Mouse (Mus musculus) kidney, postnatal 0 days (tissue): ENCODE results near the gene Jade2. TPM values are rescaled to one million over a fixed set of nuclear protein-coding genes. Genes with fewer than 3 reads are reported as not detected.

ENCODE experiments used
- ATAC-seq: fragments of 200-750 bp; cut with Nextera tagmentation; replicated peaks from 2 replicates; pipeline ENCODE4 v1.8.0; 2017; ENCODE audit warnings: low read depth, moderate number of reproducible peaks, moderate TSS enrichment, moderate library complexity; ENCODE audit not compliant: low FRiP score
- DNase-seq: peaks from one replicate; pipeline ENCODE4 v3.0.0-alpha.2; 2016; ENCODE audit warnings: low spot score
- H3K27ac ChIP-seq: fragments of 300-500 bp; sonication (generic); 2 replicates; pipeline ENCODE4 v1.5.1; 2014; ENCODE audit warnings: mild to moderate bottlenecking
- H3K27me3 ChIP-seq: fragments of 300-500 bp; sonication (generic); 2 replicates; pipeline ENCODE4 v1.6.1; 2014; ENCODE audit warnings: low read length, mixed read lengths; ENCODE audit not compliant: insufficient read depth
- H3K36me3 ChIP-seq: fragments of 300-500 bp; sonication (generic); 2 replicates; pipeline ENCODE4 v1.6.1; 2014; ENCODE audit warnings: low read length, mixed read lengths; ENCODE audit not compliant: insufficient read depth
- H3K4me1 ChIP-seq: fragments of 300-500 bp; sonication (generic); replicated peaks from 2 replicates; pipeline ENCODE4 v1.6.1; 2014; ENCODE audit warnings: antibody characterized with exemption, low read length, mixed read lengths; ENCODE audit not compliant: insufficient read depth
- H3K4me2 ChIP-seq: fragments of 300-500 bp; sonication (generic); 2 replicates; pipeline ENCODE4 v1.6.1; 2014; ENCODE audit warnings: mild to moderate bottlenecking, low read length, moderate library complexity, mixed read lengths
- H3K4me3 ChIP-seq: fragments of 300-500 bp; sonication (generic); replicated peaks from 2 replicates; pipeline ENCODE4 v1.5.1; 2014; ENCODE audit warnings: low read depth, low read length
- H3K9ac ChIP-seq: fragments of 300-500 bp; sonication (generic); 2 replicates; pipeline ENCODE4 v1.6.1; 2014; ENCODE audit warnings: low read depth, low read length
- H3K9me3 ChIP-seq: fragments of 300-500 bp; sonication (generic); replicated peaks from 2 replicates; pipeline ENCODE4 v1.6.1; 2016; ENCODE audit warnings: low read length, inconsistent platforms, mixed read lengths
- CTCF ChIP-seq: IDR thresholded peaks from 2 replicates; pipeline ENCODE4 v1.5.1; 2016; ENCODE audit warnings: antibody characterized with exemption, low read depth, mild to moderate bottlenecking, moderate library complexity
- WGBS: fragments of 180-500 bp; shearing (Covaris S2); extraction: QIAGEN DNeasy Blood & Tissue Kit; methylation state at CpG from one replicate; pipeline ENCODE4 v1.1.7; 2014; 5-methylcytosine and 5-hydroxymethylcytosine counted together
- polyA plus RNA-seq: library from polyadenylated mRNA; unstranded; fragments of >200 nt; fragmentation: Nextera tagmentation; extraction: Ambion mirVana; gene quantifications from 2 replicates; pipeline ENCODE4 v1.2.1, GENCODE M21; 2015

The Jade2 gene
- polyA plus RNA-seq, 1 experiment from 2014 or later, result 1.0 TPM

GRCm38 (mm10) chr11:51875086-51875485 lies 17.6 kb upstream of the Jade2 start:
- no peak for TF ChIP-seq CTCF
- no peaks in the 10 kb centered on the region for H3K4me1 ChIP-seq

GRCm38 (mm10) chr11:51874266-51875036 lies 17.0 kb upstream of the Jade2 start:
- H3K4me1 ChIP-seq, result no peaks in the 10 kb centered on the region
- H3K4me3 ChIP-seq, result no peak overlapping the region
- WGBS, result 69% methylated on average over 7 of the region's 7 CpGs
- no peaks in the 10 kb centered on the region for H3K36me3 ChIP-seq
- no peaks in the 10 kb centered on the region for H3K27me3 ChIP-seq
- ATAC-seq, result no peak
- H3K9ac ChIP-seq, result no peak overlapping the region
- H3K9me3 ChIP-seq, result no peaks in the 10 kb centered on the region
- H3K4me2 ChIP-seq, result no peak overlapping the region
- no peak for TF ChIP-seq CTCF
- DNase-seq, result no peak
- H3K27ac ChIP-seq, result no peak overlapping the region

More at GRCm38 (mm10) chr11:51875086-51875485, 17.6 kb upstream of the Jade2 start:
- 56% methylated on average over 1 of the region's 1 CpGs for WGBS
- ATAC-seq (no peak), DNase-seq (no peak)
- H3K9ac ChIP-seq, result no peak overlapping the region
- no peak overlapping the region for H3K27ac ChIP-seq
- no peaks in the 10 kb centered on the region for H3K36me3 ChIP-seq
- H3K27me3 ChIP-seq, result no peaks in the 10 kb centered on the region
- no peaks in the 10 kb centered on the region for H3K9me3 ChIP-seq
- H3K4me3 ChIP-seq, result no peak overlapping the region
- H3K4me2 ChIP-seq, result no peak overlapping the region

- DNase-seq (no peak), ATAC-seq (no peak)
- no peak overlapping the region for H3K9ac ChIP-seq
Measured at GRCm38 (mm10) chr11:51873141-51873540, 15.7 kb upstream of the Jade2 start.

GRCm38 (mm10) chr11:51867261-51867660 lies 9.8 kb upstream of the Jade2 start:
- H3K4me2 ChIP-seq, result no peak overlapping the region
- no peaks in the 10 kb centered on the region for H3K4me1 ChIP-seq
- DNase-seq (no peak), ATAC-seq (no peak)
- no peaks in the 10 kb centered on the region for H3K27me3 ChIP-seq
- H3K9ac ChIP-seq, result no peak overlapping the region
- no peak overlapping the region for H3K27ac ChIP-seq
- no peak overlapping the region for H3K4me3 ChIP-seq
- no peaks in the 10 kb centered on the region for H3K36me3 ChIP-seq
- 85% methylated on average over 10 of the region's 10 CpGs for WGBS
- no peak for TF ChIP-seq CTCF
- H3K9me3 ChIP-seq, result no peaks in the 10 kb centered on the region

More at GRCm38 (mm10) chr11:51873141-51873540, 15.7 kb upstream of the Jade2 start:
- Histone ChIP-seq H3K4me2 (no peak overlapping the region), H3K9me3 (no peaks in the 10 kb centered on the region), H3K27me3 (no peaks in the 10 kb centered on the region), H3K4me3 (no peak overlapping the region), H3K4me1 (no peaks in the 10 kb centered on the region), H3K27ac (no peak overlapping the region), H3K36me3 (no peaks in the 10 kb centered on the region)
- WGBS, result 92% methylated on average over 5 of the region's 5 CpGs
- TF ChIP-seq CTCF, result no peak

GRCm38 (mm10) chr11:51866020-51866419 lies 8.6 kb upstream of the Jade2 start:
- no peak overlapping the region for H3K27ac ChIP-seq
- no peaks in the 10 kb centered on the region for H3K36me3 ChIP-seq
- TF ChIP-seq CTCF, result no peak
- no peaks in the 10 kb centered on the region for H3K4me1 ChIP-seq
- ATAC-seq (no peak), DNase-seq (no peak)
- no peaks in the 10 kb centered on the region for H3K9me3 ChIP-seq
- H3K4me3 ChIP-seq, result no peak overlapping the region
- WGBS, result 73% methylated on average over 3 of the region's 3 CpGs
- H3K4me2 ChIP-seq, result no peak overlapping the region
- H3K27me3 ChIP-seq, result no peaks in the 10 kb centered on the region
- H3K9ac ChIP-seq, result no peak overlapping the region

GRCm38 (mm10) chr11:51860666-51861065 lies 3.2 kb upstream of the Jade2 start:
- Histone ChIP-seq H3K27me3 (no peaks in the 10 kb centered on the region), H3K9ac (no peak overlapping the region), H3K9me3 (no peaks in the 10 kb centered on the region), H3K4me3 (no peak overlapping the region), H3K36me3 (no peaks in the 10 kb centered on the region), H3K4me2 (no peak overlapping the region), H3K4me1 (peaks cover 8% of the 10 kb centered on the region), H3K27ac (no peak overlapping the region)
- no peak for DNase-seq
- 80% methylated on average over 8 of the region's 8 CpGs for WGBS
- ATAC-seq, result no peak
- TF ChIP-seq CTCF, result no peak

- Histone ChIP-seq H3K4me2 (no peak overlapping the region), H3K9me3 (no peaks in the 10 kb centered on the region), H3K4me3 (no peak overlapping the region), H3K27me3 (no peaks in the 10 kb centered on the region), H3K9ac (no peak overlapping the region), H3K36me3 (no peaks in the 10 kb centered on the region), H3K27ac (no peak overlapping the region), H3K4me1 (peaks cover 15% of the 10 kb centered on the region)
- no peak for DNase-seq
- 29% methylated on average over 2 of the region's 2 CpGs for WGBS
- TF ChIP-seq CTCF, result no peak
- ATAC-seq, result no peak
Measured at GRCm38 (mm10) chr11:51859561-51859960, 2.1 kb upstream of the Jade2 start.
